9 mouse cellular contexts compared by ENCODE assay signal in genomic region chr13:9760057-9760456, GRCm38 (mm10). TPM values are rescaled to one million over a fixed set of nuclear protein-coding genes. Genes with fewer than 3 reads are reported as not detected.
DNase-seq lines count a peak whose midpoint lies in the region; ATAC-seq and TF ChIP-seq lines count a peak whose summit lies in the region.
"Had no signal": no experiment of that assay in that cellular context is flagged by ENCODE, and none has a peak within 500 bp of the region (broad histone marks: within the 10 kb centered on the region; RNA-seq: fewer than 3 reads in every experiment).

No protein-coding gene starts in this region.

- 0 out of 2 replicates have a peak overlapping the region, but pooled peaks have one; percentile 6 for H3K9ac ChIP-seq in liver, embryonic 11.5 days (ENCODE audit: low read depth, low read length)
- H3K9ac ChIP-seq: liver, embryonic 15.5 days had no signal

- no peak overlapping the region for H3K4me3 ChIP-seq in layer of hippocampus, adult 2 months
- H3K4me3 ChIP-seq in liver, embryonic 11.5 days (ENCODE audit: low read depth, low read length), result no peak overlapping the region
- H3K4me3 ChIP-seq: liver, embryonic 15.5 days had no signal

- H3K4me2 ChIP-seq in liver, embryonic 11.5 days, result peak overlapping the region; percentile 27; the same call in 1 of the 2 replicates
- H3K4me2 ChIP-seq: liver, embryonic 15.5 days had no signal

- H3K36me3 ChIP-seq in liver, embryonic 11.5 days (ENCODE audit: control insufficient read depth, insufficient read depth, low read length), result no peaks in the 10 kb centered on the region
- H3K36me3 ChIP-seq: liver, embryonic 15.5 days had no signal

- H3K9me3 ChIP-seq in liver, embryonic 11.5 days (ENCODE audit: control insufficient read depth, low read length), result no peaks in the 10 kb centered on the region
- H3K9me3 ChIP-seq: liver, embryonic 15.5 days had no signal

- peaks cover 19% of the 10 kb centered on the region for H3K4me1 ChIP-seq in liver, embryonic 11.5 days (replicated peaks; ENCODE audit: control insufficient read depth, insufficient read depth, low read length)

- peak overlapping the region; percentile 39; the same call in 1 of the 2 replicates for H3K27ac ChIP-seq in layer of hippocampus, adult 2 months
- no peak overlapping the region for H3K27ac ChIP-seq in liver, embryonic 11.5 days (ENCODE audit: low read depth, low read length)
- H3K27ac ChIP-seq: liver, embryonic 15.5 days had no signal

- WGBS in liver, embryonic 11.5 days, result 63% methylated on average over 6 of the region's 6 CpGs

- TF ChIP-seq CTCF in layer of hippocampus, adult 2 months (conservative IDR thresholded peaks at IDR 0.05), result no peak

- no peaks in the 10 kb centered on the region for H3K27me3 ChIP-seq in liver, embryonic 11.5 days (replicated peaks; ENCODE audit: control insufficient read depth, insufficient read depth, low read length)

- DNase-seq in layer of hippocampus, adult 2 months (ENCODE audit: low spot score in 2 of 2), result peak in 1 of 2 experiments; percentile 26
- DNase-seq in layer of hippocampus, postnatal 14 days (ENCODE audit: low spot score in 2 of 2), result no peak
- DNase-seq in ZHBTc4 (ENCODE audit: low read depth, low spot score), result peak; percentile 23
- DNase-seq in liver, embryonic 11.5 days (ENCODE audit: low spot score), result no peak
- no peak for DNase-seq in kidney, postnatal 4 days
- DNase-seq in urinary bladder, postnatal 25 days (ENCODE audit: low spot score), result no peak
- no peak for DNase-seq in left cerebral cortex, adult 11 months (ENCODE audit: low spot score)

- 0 out of 2 replicates have a peak, but pooled peaks have one; percentile 24 for ATAC-seq in liver, embryonic 11.5 days (replicated peaks; ENCODE audit: low FRiP score)
- peak; percentile 86 for ATAC-seq in neutrophil, adult 5-6 weeks (ENCODE audit: extremely low read depth, insufficient number of reproducible peaks, low FRiP score, poor library complexity, severe bottlenecking)

RNA-seq across cellular contexts. Expression of gene Zmynd11, which starts 5.1 kb away (rescaled TPM):
- 100 to 1,000 TPM; 286 to 287 TPM for total RNA-seq in layer of hippocampus, adult 2 months (2021)
- 100 to 1,000 TPM; 237 to 247 TPM for total RNA-seq in layer of hippocampus, postnatal 14 days (2021)
- 66.0 and 69.8 TPM in 2 replicates for polyA plus RNA-seq in liver, embryonic 11.5 days (2014; fragmentation: Nextera tagmentation; extraction: Ambion mirVana)
- total RNA-seq in neutrophil, adult 5-6 weeks (2017), result 274 and 348 TPM in 2 replicates
